Mouse (Mus musculus): ENCODE measurements around the gene Zdhhc9.
A peak's percentile ranks its signal among the peaks of the same experiment; 100 is the strongest.
"Not testable (repeated sequence)": the region's sequence is repeated elsewhere in the genome, so short reads cannot be mapped to it uniquely, and the experiment has no call there.

Zdhhc9 gene

GRCm38 (mm10) chrX:48208519-48209185 is at the start of gene Zdhhc9:
Gene Zdhhc9, minus strand, starts transcription at chrX:48208878.
- DNase-seq (ENCODE audit: low read depth, low spot score), result peak; percentile 93

GRCm38 (mm10) chrX:48257011-48257410 is 48.3 kb upstream of the Zdhhc9 start:
- no peak for DNase-seq (ENCODE audit: low read depth, low spot score)

- DNase-seq (ENCODE audit: low read depth, low spot score), result peak; percentile 97
Observed at GRCm38 (mm10) chrX:48256468-48257007, 47.9 kb upstream of the Zdhhc9 start, which contains the start of gene Utp14a. Gene Utp14a, plus strand, starts transcription at chrX:48256862.

- DNase-seq (ENCODE audit: low read depth, low spot score), result peak; percentile 40
Observed at GRCm38 (mm10) chrX:48255830-48256428, 47.3 kb upstream of the Zdhhc9 start.

- peak; percentile 82 for DNase-seq (ENCODE audit: low read depth, low spot score)
Observed at GRCm38 (mm10) chrX:48234417-48234816, 25.7 kb upstream of the Zdhhc9 start.

GRCm38 (mm10) chrX:48226225-48226624 is 17.5 kb upstream of the Zdhhc9 start:
- DNase-seq (ENCODE audit: low read depth, low spot score), result no peak

GRCm38 (mm10) chrX:48222706-48223105 is 14.0 kb upstream of the Zdhhc9 start:
- DNase-seq (ENCODE audit: low read depth, low spot score), result no peak

GRCm38 (mm10) chrX:48219468-48219867 is 10.8 kb upstream of the Zdhhc9 start:
- DNase-seq (ENCODE audit: low read depth, low spot score), result no peak

GRCm38 (mm10) chrX:48209746-48210145 is 1.1 kb upstream of the Zdhhc9 start:
- not testable (repeated sequence) for DNase-seq (ENCODE audit: low read depth, low spot score)

GRCm38 (mm10) chrX:48207761-48208487 is 754 bp downstream of the Zdhhc9 start:
- no peak for DNase-seq (ENCODE audit: low read depth, low spot score)

GRCm38 (mm10) chrX:48204469-48204868 is 4.2 kb downstream of the Zdhhc9 start:
- DNase-seq (ENCODE audit: low read depth, low spot score), result no peak

GRCm38 (mm10) chrX:48203763-48204162 is 4.9 kb downstream of the Zdhhc9 start:
- no peak for DNase-seq (ENCODE audit: low read depth, low spot score)

- DNase-seq (ENCODE audit: low read depth, low spot score), result no peak
Observed at GRCm38 (mm10) chrX:48202995-48203394, 5.7 kb downstream of the Zdhhc9 start.

- no peak for DNase-seq (ENCODE audit: low read depth, low spot score)
Observed at GRCm38 (mm10) chrX:48202436-48202835, 6.2 kb downstream of the Zdhhc9 start.

GRCm38 (mm10) chrX:48201973-48202372 is 6.7 kb downstream of the Zdhhc9 start:
- DNase-seq (ENCODE audit: low read depth, low spot score), result no peak

GRCm38 (mm10) chrX:48200699-48201098 is 8.0 kb downstream of the Zdhhc9 start:
- no peak for DNase-seq (ENCODE audit: low read depth, low spot score)

- no peak for DNase-seq (ENCODE audit: low read depth, low spot score)
Observed at GRCm38 (mm10) chrX:48199026-48199425, 9.7 kb downstream of the Zdhhc9 start.

GRCm38 (mm10) chrX:48197856-48198255 is 10.8 kb downstream of the Zdhhc9 start:
- DNase-seq (ENCODE audit: low read depth, low spot score), result no peak

- no peak for DNase-seq (ENCODE audit: low read depth, low spot score)
Observed at GRCm38 (mm10) chrX:48193235-48194152, 15.2 kb downstream of the Zdhhc9 start.

- DNase-seq (ENCODE audit: low read depth, low spot score), result no peak
Observed at GRCm38 (mm10) chrX:48191261-48191660, 17.4 kb downstream of the Zdhhc9 start.

GRCm38 (mm10) chrX:48184703-48185102 is 24.0 kb downstream of the Zdhhc9 start:
- no peak for DNase-seq (ENCODE audit: low read depth, low spot score)

Data from CD4-positive helper T cell, adult 2 months (primary cell).